In the genomic region with DNA sequence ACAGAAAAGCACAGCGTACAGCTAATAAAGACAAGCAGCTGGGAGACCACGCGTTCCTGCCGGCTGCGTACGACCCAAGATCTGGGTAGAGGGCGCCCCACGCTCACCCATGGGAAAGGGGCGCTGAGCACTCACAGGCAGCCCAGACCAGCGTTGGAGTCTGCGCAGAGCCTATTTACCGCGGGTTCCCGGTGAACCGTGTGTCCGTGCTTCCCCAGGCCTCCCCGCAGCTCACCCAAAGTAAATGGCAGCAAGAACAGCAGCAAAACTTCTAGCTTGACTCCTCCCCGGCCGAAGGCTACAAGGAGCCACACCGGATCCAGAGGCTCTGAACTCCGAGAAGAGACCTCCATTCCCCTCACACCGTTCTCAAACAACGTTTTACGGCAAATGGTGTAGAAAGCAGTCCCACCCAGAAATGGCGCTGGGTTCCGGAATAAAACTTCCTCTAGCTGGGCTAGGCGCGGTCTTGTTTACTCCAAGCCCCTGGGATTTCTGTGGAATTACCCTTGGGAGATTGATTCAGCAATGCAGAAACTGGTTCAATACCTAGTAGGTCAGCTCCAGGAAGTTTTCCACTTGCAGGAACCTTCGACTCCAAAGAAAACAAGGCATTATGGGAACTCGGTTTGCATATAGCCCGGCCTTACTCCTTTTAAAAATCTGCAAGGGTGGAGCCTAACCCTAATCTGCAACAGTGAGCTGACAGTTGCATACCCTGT, we compare ENCODE assay signal across 8 mouse cellular contexts. TPM values are rescaled to one million over a fixed set of nuclear protein-coding genes. Genes with fewer than 3 reads are reported as not detected.
DNase-seq lines count a peak whose midpoint lies in the region; ATAC-seq lines count a peak whose summit lies in the region.

Cr1l (minus strand) TSS at position 634 of the 722 bp plus-strand sequence.

- DNase-seq in T-cell, adult 2 months (ENCODE audit: low spot score) = peak; percentile 87
- DNase-seq in cerebellum, postnatal 36 days = peak; percentile 81
- peak; percentile 88 to 90 for DNase-seq in frontal cortex, postnatal 36 days (ENCODE audit: low spot score in 2 of 2)
- DNase-seq in left cerebral cortex, adult 11 months (ENCODE audit: low spot score) = peak; percentile 81
- peak; percentile 91 to 93 for DNase-seq in lung, postnatal 4 days
- DNase-seq in retina, postnatal 7 days (ENCODE audit: low read depth, low spot score) = peak; percentile 64
- peak; percentile 77 for DNase-seq in urinary bladder, adult 2 months (ENCODE audit: low spot score)

- H3K4me2 ChIP-seq in hindbrain, embryonic 15.5 days = peak within 1 kb of the TSS; percentile 58

- H3K9me3 ChIP-seq in hindbrain, embryonic 15.5 days = no peaks in the 10 kb centered on the region

- peaks cover 17% of the 10 kb centered on the region for H3K4me1 ChIP-seq in hindbrain, embryonic 15.5 days (replicated peaks)

- H3K27ac ChIP-seq in hindbrain, embryonic 15.5 days (replicated peaks) = peak within 1 kb of the TSS; percentile 92

- under 1% methylated on average over 31 of the region's 31 CpGs for WGBS in hindbrain, embryonic 15.5 days

- peaks cover 14% of the 10 kb centered on the region for H3K36me3 ChIP-seq in hindbrain, embryonic 15.5 days

- no peaks in the 10 kb centered on the region for H3K27me3 ChIP-seq in hindbrain, embryonic 15.5 days

- peak within 1 kb of the TSS; percentile 61 for H3K4me3 ChIP-seq in hindbrain, embryonic 15.5 days

- ATAC-seq in hindbrain, embryonic 15.5 days (ENCODE audit: low FRiP score, low read depth) = peak; percentile 99

- peak within 1 kb of the TSS; percentile 66 for H3K9ac ChIP-seq in hindbrain, embryonic 15.5 days

RNA-seq across cellular contexts. Expression of gene Cr1l, which starts in this region (rescaled TPM):
- 38.9 and 39.0 TPM in 2 replicates for polyA plus RNA-seq in hindbrain, embryonic 15.5 days (2015; fragmentation: Nextera tagmentation; extraction: Ambion mirVana)
- 103 and 106 TPM in 2 replicates for polyA plus RNA-seq in urinary bladder, adult 2 months (2012; rRNA removed)

Comparison
In these comparisons a context has a peak if more than half of its experiments do, and no peak if none do; other contexts are left out.
1. Peak in every context shown above with its lines: DNase-seq, ATAC-seq, H3K4me3 ChIP-seq and H3K27ac ChIP-seq.